Mouse (Mus musculus): ENCODE results near the gene Svs1. TPM values are rescaled to one million over a fixed set of nuclear protein-coding genes. Genes with fewer than 3 reads are reported as not detected.

Gene Svs1
- polyA plus RNA-seq, 1 experiment, result 0.05 TPM

- no peaks in the 10 kb centered on the region for H3K36me3 ChIP-seq (ENCODE audit: control insufficient read depth, insufficient read depth, low read length)
- H3K4me1 ChIP-seq (ENCODE audit: control insufficient read depth, insufficient read depth, low read length), result peaks cover 3% of the 10 kb centered on the region; the same call in 1 of the 2 replicates
- no peaks in the 10 kb centered on the region for H3K27me3 ChIP-seq (replicated peaks; ENCODE audit: control insufficient read depth, insufficient read depth, low read length)
- no peak for DNase-seq
- no peak overlapping the region for H3K4me3 ChIP-seq (ENCODE audit: insufficient read depth, low read depth, low read length)
- no peak for TF ChIP-seq CTCF (conservative IDR thresholded peaks at IDR 0.05; ENCODE audit: insufficient read depth, insufficient read length, low read depth, low read length)
- TF ChIP-seq POLR2A (IDR thresholded peaks at IDR 0.05; ENCODE audit: low read depth, low read length), result no peak
- H3K27ac ChIP-seq (ENCODE audit: insufficient read depth, low read depth, low read length), result no peak overlapping the region
- WGBS, result 31% methylated on average over 7 of the region's 7 CpGs
Measured at GRCm38 (mm10) chr6:49009161-49009555, 22.5 kb downstream of the Svs1 start.

- TF ChIP-seq CTCF (conservative IDR thresholded peaks at IDR 0.05; ENCODE audit: insufficient read depth, insufficient read length, low read depth, low read length) (0 out of 2 replicates have a peak, but pooled peaks have one; percentile 1), POLR2A (IDR thresholded peaks at IDR 0.05; ENCODE audit: low read depth, low read length) (no peak)
- no peak for DNase-seq
- H3K4me3 ChIP-seq (ENCODE audit: insufficient read depth, low read depth, low read length), result no peak overlapping the region
- peaks cover 3% of the 10 kb centered on the region; the same call in 1 of the 2 replicates for H3K4me1 ChIP-seq (ENCODE audit: control insufficient read depth, insufficient read depth, low read length)
- no peaks in the 10 kb centered on the region for H3K36me3 ChIP-seq (ENCODE audit: control insufficient read depth, insufficient read depth, low read length)
- H3K27me3 ChIP-seq (replicated peaks; ENCODE audit: control insufficient read depth, insufficient read depth, low read length), result no peaks in the 10 kb centered on the region
- H3K27ac ChIP-seq (ENCODE audit: insufficient read depth, low read depth, low read length), result no peak overlapping the region
- whole genome bisulfite sequencing, result 94% methylated on average over 1 of the region's 1 CpGs
Measured at GRCm38 (mm10) chr6:49009665-49010064, 23.0 kb downstream of the Svs1 start.

GRCm38 (mm10) chr6:49011191-49011590 lies 24.5 kb downstream of the Svs1 start:
- no peak for TF ChIP-seq POLR2A (IDR thresholded peaks at IDR 0.05; ENCODE audit: low read depth, low read length)
- TF ChIP-seq CTCF (conservative IDR thresholded peaks at IDR 0.05; ENCODE audit: insufficient read depth, insufficient read length, low read depth, low read length), result no peak
- Histone ChIP-seq H3K27ac (ENCODE audit: insufficient read depth, low read depth, low read length) (no peak overlapping the region), H3K27me3 (replicated peaks; ENCODE audit: control insufficient read depth, insufficient read depth, low read length) (no peaks in the 10 kb centered on the region), H3K36me3 (ENCODE audit: control insufficient read depth, insufficient read depth, low read length) (no peaks in the 10 kb centered on the region), H3K4me1 (ENCODE audit: control insufficient read depth, insufficient read depth, low read length) (peaks cover 3% of the 10 kb centered on the region; the same call in 1 of the 2 replicates), H3K4me3 (ENCODE audit: insufficient read depth, low read depth, low read length) (no peak overlapping the region)
- no peak for DNase-seq
- WGBS, result 72% methylated on average over 5 of the region's 5 CpGs

GRCm38 (mm10) chr6:49013023-49013422 lies 26.4 kb downstream of the Svs1 start:
- Histone ChIP-seq H3K27me3 (replicated peaks; ENCODE audit: control insufficient read depth, insufficient read depth, low read length) (no peaks in the 10 kb centered on the region), H3K4me3 (ENCODE audit: insufficient read depth, low read depth, low read length) (no peak overlapping the region), H3K36me3 (ENCODE audit: control insufficient read depth, insufficient read depth, low read length) (no peaks in the 10 kb centered on the region), H3K27ac (ENCODE audit: insufficient read depth, low read depth, low read length) (no peak overlapping the region), H3K4me1 (ENCODE audit: control insufficient read depth, insufficient read depth, low read length) (peaks cover 3% of the 10 kb centered on the region; the same call in 1 of the 2 replicates)
- WGBS, result 75% methylated on average over 4 of the region's 4 CpGs
- TF ChIP-seq CTCF (conservative IDR thresholded peaks at IDR 0.05; ENCODE audit: insufficient read depth, insufficient read length, low read depth, low read length) (no peak), POLR2A (IDR thresholded peaks at IDR 0.05; ENCODE audit: low read depth, low read length) (no peak)
- DNase-seq, result no peak

- Histone ChIP-seq H3K36me3 (ENCODE audit: control insufficient read depth, insufficient read depth, low read length) (no peaks in the 10 kb centered on the region), H3K4me3 (ENCODE audit: insufficient read depth, low read depth, low read length) (no peak overlapping the region), H3K27ac (ENCODE audit: insufficient read depth, low read depth, low read length) (no peak overlapping the region), H3K4me1 (ENCODE audit: control insufficient read depth, insufficient read depth, low read length) (0 out of 2 replicates have a peak, but pooled peaks cover under 1% of the 10 kb centered on the region), H3K27me3 (replicated peaks; ENCODE audit: control insufficient read depth, insufficient read depth, low read length) (no peaks in the 10 kb centered on the region)
- TF ChIP-seq POLR2A (IDR thresholded peaks at IDR 0.05; ENCODE audit: low read depth, low read length), result no peak
- DNase-seq, result no peak
- 82% methylated on average over 3 of the region's 3 CpGs for WGBS
Measured at GRCm38 (mm10) chr6:49013458-49013857, 26.8 kb downstream of the Svs1 start.

GRCm38 (mm10) chr6:49017150-49017549 lies 30.5 kb downstream of the Svs1 start:
- DNase-seq, result no peak
- Histone ChIP-seq H3K4me3 (ENCODE audit: insufficient read depth, low read depth, low read length) (no peak overlapping the region), H3K36me3 (ENCODE audit: control insufficient read depth, insufficient read depth, low read length) (no peaks in the 10 kb centered on the region), H3K27ac (ENCODE audit: insufficient read depth, low read depth, low read length) (no peak overlapping the region), H3K4me1 (ENCODE audit: control insufficient read depth, insufficient read depth, low read length) (no peaks in the 10 kb centered on the region), H3K27me3 (replicated peaks; ENCODE audit: control insufficient read depth, insufficient read depth, low read length) (no peaks in the 10 kb centered on the region)
- 48% methylated on average over 12 of the region's 12 CpGs for WGBS
- TF ChIP-seq CTCF (conservative IDR thresholded peaks at IDR 0.05; ENCODE audit: insufficient read depth, insufficient read length, low read depth, low read length) (no peak), POLR2A (IDR thresholded peaks at IDR 0.05; ENCODE audit: low read depth, low read length) (no peak)

GRCm38 (mm10) chr6:49019341-49019740 lies 32.7 kb downstream of the Svs1 start:
- WGBS, result 97% methylated on average over 1 of the region's 1 CpGs
- TF ChIP-seq CTCF (conservative IDR thresholded peaks at IDR 0.05; ENCODE audit: insufficient read depth, insufficient read length, low read depth, low read length) (no peak), POLR2A (IDR thresholded peaks at IDR 0.05; ENCODE audit: low read depth, low read length) (no peak)
- no peak overlapping the region for H3K4me3 ChIP-seq (ENCODE audit: insufficient read depth, low read depth, low read length)

More at GRCm38 (mm10) chr6:49019341-49019740, 32.7 kb downstream of the Svs1 start:
- DNase-seq, result no peak
- Histone ChIP-seq H3K36me3 (ENCODE audit: control insufficient read depth, insufficient read depth, low read length) (no peaks in the 10 kb centered on the region), H3K27me3 (replicated peaks; ENCODE audit: control insufficient read depth, insufficient read depth, low read length) (no peaks in the 10 kb centered on the region), H3K4me1 (ENCODE audit: control insufficient read depth, insufficient read depth, low read length) (no peaks in the 10 kb centered on the region), H3K27ac (ENCODE audit: insufficient read depth, low read depth, low read length) (no peak overlapping the region)
